Mouse (Mus musculus): Measurements from ENCODE around the gene Trappc3.

The Trappc3 gene

GRCm38 (mm10) chr4:126251655-126252254, 10.4 kb upstream of the Trappc3 start:
- peak; percentile 68 to 81 for DNase-seq

GRCm38 (mm10) chr4:126252411-126253237, 9.5 kb upstream of the Trappc3 start:
- no peak for DNase-seq

GRCm38 (mm10) chr4:126253637-126254272, 8.4 kb upstream of the Trappc3 start:
- no peak for DNase-seq

- peak; percentile 45 to 65 for DNase-seq
Measured at GRCm38 (mm10) chr4:126254315-126255112, 7.6 kb upstream of the Trappc3 start.

- peak; percentile 49 to 75 for DNase-seq
Measured at GRCm38 (mm10) chr4:126255113-126256001, 6.8 kb upstream of the Trappc3 start.

- DNase-seq, result peak; percentile 90 to 93
Measured at GRCm38 (mm10) chr4:126256131-126256791, 5.9 kb upstream of the Trappc3 start, which contains the start of gene Map7d1. Gene Map7d1, minus strand, starts transcription at chr4:126256343.

GRCm38 (mm10) chr4:126256967-126257881, 4.9 kb upstream of the Trappc3 start:
- peak; percentile 61 to 76 for DNase-seq

- DNase-seq, result no peak
Measured at GRCm38 (mm10) chr4:126259063-126259462, 3.1 kb upstream of the Trappc3 start.

GRCm38 (mm10) chr4:126259523-126260160, 2.5 kb upstream of the Trappc3 start:
- peak; percentile 86 to 91 for DNase-seq

- peak; percentile 68 to 89 for DNase-seq
Measured at GRCm38 (mm10) chr4:126260520-126261201, 1.5 kb upstream of the Trappc3 start.

- no peak for DNase-seq
Measured at GRCm38 (mm10) chr4:126261266-126261665, 859 bp upstream of the Trappc3 start.

GRCm38 (mm10) chr4:126261675-126262074, 450 bp upstream of the Trappc3 start:
- DNase-seq, result no peak

GRCm38 (mm10) chr4:126269292-126269691, 7.2 kb downstream of the Trappc3 start:
- DNase-seq, result no peak

GRCm38 (mm10) chr4:126273753-126274152, 11.6 kb downstream of the Trappc3 start:
- DNase-seq, result no peak

GRCm38 (mm10) chr4:126275081-126275480, 13.0 kb downstream of the Trappc3 start:
- DNase-seq, result no peak

- no peak for DNase-seq
Measured at GRCm38 (mm10) chr4:126275681-126276131, 13.6 kb downstream of the Trappc3 start.

- peak; percentile 60 to 69 for DNase-seq
Measured at GRCm38 (mm10) chr4:126277906-126278564, 15.9 kb downstream of the Trappc3 start.

- DNase-seq, result no peak
Measured at GRCm38 (mm10) chr4:126278565-126278915, 16.4 kb downstream of the Trappc3 start.
